Mouse (Mus musculus): ENCODE results near the gene Mybphl. TPM values are rescaled to one million over a fixed set of nuclear protein-coding genes. Genes with fewer than 3 reads are reported as not detected.

Gene Mybphl
- total RNA-seq (2022): 10 to 100 TPM; 42.7 to 64.1 (median 55.8) TPM

GRCm38 (mm10) chr3:108364270-108364995 is at the start of gene Mybphl:
Gene Mybphl (plus strand): TSS chr3:108364911.
- no peak for DNase-seq (ENCODE audit: low spot score)

GRCm38 (mm10) chr3:108318517-108318916 is 46.2 kb upstream of the Mybphl start:
- DNase-seq (ENCODE audit: low spot score): no peak

- no peak for DNase-seq (ENCODE audit: low spot score)
Measured at GRCm38 (mm10) chr3:108321671-108322070, 43.0 kb upstream of the Mybphl start.

- DNase-seq (ENCODE audit: low spot score): no peak
Measured at GRCm38 (mm10) chr3:108322136-108322535, 42.6 kb upstream of the Mybphl start.

- no peak for DNase-seq (ENCODE audit: low spot score)
Measured at GRCm38 (mm10) chr3:108322962-108323361, 41.7 kb upstream of the Mybphl start.

- DNase-seq (ENCODE audit: low spot score): no peak
Measured at GRCm38 (mm10) chr3:108324837-108325236, 39.9 kb upstream of the Mybphl start.

GRCm38 (mm10) chr3:108325521-108325920 is 39.2 kb upstream of the Mybphl start:
- DNase-seq (ENCODE audit: low spot score): no peak

GRCm38 (mm10) chr3:108327275-108327674 is 37.4 kb upstream of the Mybphl start:
- no peak for DNase-seq (ENCODE audit: low spot score)

- peak; percentile 50 for DNase-seq (ENCODE audit: low spot score)
Measured at GRCm38 (mm10) chr3:108327916-108328315, 36.8 kb upstream of the Mybphl start.

- DNase-seq (ENCODE audit: low spot score): peak; percentile 39
Measured at GRCm38 (mm10) chr3:108328441-108328841, 36.3 kb upstream of the Mybphl start.

GRCm38 (mm10) chr3:108330812-108331211 is 33.9 kb upstream of the Mybphl start:
- no peak for DNase-seq (ENCODE audit: low spot score)

GRCm38 (mm10) chr3:108336878-108337277 is 27.8 kb upstream of the Mybphl start:
- DNase-seq (ENCODE audit: low spot score): no peak

- DNase-seq (ENCODE audit: low spot score): no peak
Measured at GRCm38 (mm10) chr3:108341040-108341439, 23.7 kb upstream of the Mybphl start.

- no peak for DNase-seq (ENCODE audit: low spot score)
Measured at GRCm38 (mm10) chr3:108342185-108342584, 22.5 kb upstream of the Mybphl start.

GRCm38 (mm10) chr3:108345855-108346254 is 18.9 kb upstream of the Mybphl start:
- DNase-seq (ENCODE audit: low spot score): no peak

GRCm38 (mm10) chr3:108348376-108348775 is 16.3 kb upstream of the Mybphl start:
- DNase-seq (ENCODE audit: low spot score): no peak

- no peak for DNase-seq (ENCODE audit: low spot score)
Measured at GRCm38 (mm10) chr3:108355245-108355644, 9.5 kb upstream of the Mybphl start.

GRCm38 (mm10) chr3:108357051-108357450 is 7.7 kb upstream of the Mybphl start:
- DNase-seq (ENCODE audit: low spot score): no peak

GRCm38 (mm10) chr3:108358445-108358844 is 6.3 kb upstream of the Mybphl start:
- DNase-seq (ENCODE audit: low spot score): no peak

- DNase-seq (ENCODE audit: low spot score): no peak
Measured at GRCm38 (mm10) chr3:108360894-108361293, 3.8 kb upstream of the Mybphl start.

GRCm38 (mm10) chr3:108363626-108364025 is 1.1 kb upstream of the Mybphl start:
- DNase-seq (ENCODE audit: low spot score): peak; percentile 33

- no peak for DNase-seq (ENCODE audit: low spot score)
Measured at GRCm38 (mm10) chr3:108367173-108367572, 2.5 kb downstream of the Mybphl start.

GRCm38 (mm10) chr3:108367828-108368227 is 3.1 kb downstream of the Mybphl start:
- DNase-seq (ENCODE audit: low spot score): no peak

- no peak for DNase-seq (ENCODE audit: low spot score)
Measured at GRCm38 (mm10) chr3:108368721-108369120, 4.0 kb downstream of the Mybphl start.

All from heart, adult 8-10 months (tissue).